Mouse (Mus musculus) heart, embryonic 13.5 days (tissue): ENCODE results near the gene Ranbp10. TPM values are rescaled to one million over a fixed set of nuclear protein-coding genes. Genes with fewer than 3 reads are reported as not detected.

Experiments
- ATAC-seq: fragments of 200-750 bp; cut with Nextera tagmentation; 2 replicates; pipeline ENCODE4 v1.8.0; 2017; ENCODE audit warnings: moderate TSS enrichment; ENCODE audit not compliant: insufficient number of reproducible peaks, low FRiP score, low TSS enrichment; ENCODE audit errors: extremely low read depth
- H3K27ac ChIP-seq: fragments of 300-500 bp; sonication (generic); replicated peaks from 2 replicates; pipeline ENCODE4 v1.5.1; 2015; ENCODE audit warnings: moderate library complexity, mild to moderate bottlenecking, inconsistent platforms
- H3K27me3 ChIP-seq: fragments of 300-500 bp; sonication (generic); replicated peaks from 2 replicates; pipeline ENCODE4 v1.6.1; 2015; ENCODE audit warnings: mild to moderate bottlenecking, inconsistent platforms
- H3K36me3 ChIP-seq: fragments of 300-500 bp; sonication (generic); 2 replicates; pipeline ENCODE4 v1.6.1; 2015; ENCODE audit warnings: mild to moderate bottlenecking, inconsistent platforms
- H3K4me1 ChIP-seq: fragments of 300-500 bp; sonication (generic); 2 replicates; pipeline ENCODE4 v1.6.1; 2015; ENCODE audit warnings: inconsistent platforms
- H3K4me2 ChIP-seq: fragments of 300-500 bp; sonication (generic); 2 replicates; pipeline ENCODE4 v1.6.1; 2015; ENCODE audit warnings: inconsistent platforms, mild to moderate bottlenecking, moderate library complexity
- H3K4me3 ChIP-seq: fragments of 300-500 bp; sonication (generic); 2 replicates; pipeline ENCODE4 v1.5.1; 2015; ENCODE audit warnings: moderate library complexity, mild to moderate bottlenecking, inconsistent platforms
- H3K9ac ChIP-seq: fragments of 300-500 bp; sonication (generic); 2 replicates; pipeline ENCODE4 v1.6.1; 2015; ENCODE audit warnings: inconsistent platforms, mild to moderate bottlenecking, moderate library complexity
- H3K9me3 ChIP-seq: fragments of 300-500 bp; sonication (generic); 2 replicates; pipeline ENCODE4 v1.6.1; 2016; ENCODE audit warnings: inconsistent platforms
- WGBS: fragments of 180-500 bp; shearing (Covaris S2); methylation state at CpG from one replicate; pipeline ENCODE4 v1.1.7; 2015; ENCODE audit warnings: mixed read lengths; 5-methylcytosine and 5-hydroxymethylcytosine counted together
- polyA plus RNA-seq: library from polyadenylated mRNA; unstranded; fragments of >200 nt; fragmentation: Nextera tagmentation; extraction: Ambion mirVana; gene quantifications from 2 replicates; pipeline ENCODE4 v1.2.1, GENCODE M21; 2015

The Ranbp10 gene
- polyA plus RNA-seq, 1 experiment from 2014 or later, result 9.8 TPM

GRCm38 (mm10) chr8:105854715-105855216, 27.6 kb upstream of the Ranbp10 start, which contains the start of gene Thap11:
Gene Thap11, plus strand, starts transcription at chr8:105855132.
- Histone ChIP-seq H3K27ac (peak within 1 kb of the TSS; percentile 88), H3K9ac (peak within 1 kb of the TSS; percentile 95), H3K9me3 (no peaks in the 10 kb centered on the region), H3K36me3 (peaks cover 18% of the 10 kb centered on the region), H3K27me3 (no peaks in the 10 kb centered on the region), H3K4me1 (peaks cover 56% of the 10 kb centered on the region), H3K4me2 (peak within 1 kb of the TSS; percentile 91), H3K4me3 (peak within 1 kb of the TSS; percentile 88)
- under 1% methylated on average over 43 of the region's 43 CpGs for WGBS
- ATAC-seq, result peak; percentile 86

GRCm38 (mm10) chr8:105854303-105854702, 27.2 kb upstream of the Ranbp10 start:
- peak overlapping the region; percentile 95 for H3K9ac ChIP-seq
- no peak for ATAC-seq
- H3K9me3 ChIP-seq, result no peaks in the 10 kb centered on the region
- peaks cover 52% of the 10 kb centered on the region for H3K4me1 ChIP-seq
- 26% methylated on average over 8 of the region's 8 CpGs for WGBS
- H3K4me2 ChIP-seq, result peak overlapping the region; percentile 91
- H3K36me3 ChIP-seq, result peaks cover 20% of the 10 kb centered on the region
- H3K4me3 ChIP-seq, result peak overlapping the region; percentile 88
- no peaks in the 10 kb centered on the region for H3K27me3 ChIP-seq
- H3K27ac ChIP-seq, result peak overlapping the region; percentile 88; the same call in 1 of the 2 replicates

GRCm38 (mm10) chr8:105853178-105853577, 26.0 kb upstream of the Ranbp10 start, which contains the start of gene Cenpt:
Gene Cenpt, minus strand, starts transcription at chr8:105853278.
- 83% methylated on average over 3 of the region's 3 CpGs for WGBS
- Histone ChIP-seq H3K4me3 (peak within 1 kb of the TSS; percentile 80), H3K27me3 (no peaks in the 10 kb centered on the region), H3K36me3 (peaks cover 21% of the 10 kb centered on the region), H3K9me3 (no peaks in the 10 kb centered on the region), H3K4me2 (peak within 1 kb of the TSS; percentile 83), H3K4me1 (peaks cover 41% of the 10 kb centered on the region), H3K9ac (no peak within 1 kb of the TSS), H3K27ac (0 out of 2 replicates have a peak within 1 kb of the TSS, but pooled peaks have one; percentile 10)
- no peak for ATAC-seq

- peak overlapping the region; percentile 83 for H3K4me2 ChIP-seq
- H3K4me3 ChIP-seq, result peak overlapping the region; percentile 80
- WGBS, result 74% methylated on average over 12 of the region's 12 CpGs
- H3K9ac ChIP-seq, result no peak overlapping the region
- 0 out of 2 replicates have a peak overlapping the region, but pooled peaks have one; percentile 10 for H3K27ac ChIP-seq
- peaks cover 26% of the 10 kb centered on the region for H3K36me3 ChIP-seq
- no peak for ATAC-seq
- no peaks in the 10 kb centered on the region for H3K9me3 ChIP-seq
- no peaks in the 10 kb centered on the region for H3K27me3 ChIP-seq
- H3K4me1 ChIP-seq, result peaks cover 32% of the 10 kb centered on the region
Observed at GRCm38 (mm10) chr8:105852146-105852729, 25.1 kb upstream of the Ranbp10 start.

GRCm38 (mm10) chr8:105851651-105852143, 24.5 kb upstream of the Ranbp10 start:
- peaks cover 26% of the 10 kb centered on the region for H3K4me1 ChIP-seq
- H3K9ac ChIP-seq, result peak overlapping the region; percentile 91
- WGBS, result under 1% methylated on average over 34 of the region's 34 CpGs
- no peaks in the 10 kb centered on the region for H3K9me3 ChIP-seq
- ATAC-seq, result peak; percentile 60; the same call in 1 of the 2 replicates
- H3K27me3 ChIP-seq, result no peaks in the 10 kb centered on the region
- H3K27ac ChIP-seq, result peak overlapping the region; percentile 74
- H3K36me3 ChIP-seq, result peaks cover 29% of the 10 kb centered on the region
- H3K4me3 ChIP-seq, result peak overlapping the region; percentile 80
- H3K4me2 ChIP-seq, result peak overlapping the region; percentile 83

GRCm38 (mm10) chr8:105850611-105851010, 23.5 kb upstream of the Ranbp10 start:
- ATAC-seq, result no peak
- Histone ChIP-seq H3K4me3 (peak overlapping the region; percentile 36), H3K4me2 (peak overlapping the region; percentile 83), H3K36me3 (peaks cover 39% of the 10 kb centered on the region), H3K9me3 (no peaks in the 10 kb centered on the region), H3K4me1 (peaks cover 21% of the 10 kb centered on the region), H3K9ac (peak overlapping the region; percentile 57), H3K27me3 (no peaks in the 10 kb centered on the region), H3K27ac (no peak overlapping the region)
- WGBS, result 73% methylated on average over 7 of the region's 7 CpGs

GRCm38 (mm10) chr8:105850014-105850413, 22.9 kb upstream of the Ranbp10 start:
- no peak overlapping the region for H3K9ac ChIP-seq
- peaks cover 21% of the 10 kb centered on the region for H3K4me1 ChIP-seq
- no peak overlapping the region for H3K27ac ChIP-seq
- WGBS, result 73% methylated on average over 4 of the region's 4 CpGs
- H3K4me2 ChIP-seq, result peak overlapping the region; percentile 83
- no peaks in the 10 kb centered on the region for H3K9me3 ChIP-seq
- H3K4me3 ChIP-seq, result peak overlapping the region; percentile 36; the same call in 1 of the 2 replicates
- H3K36me3 ChIP-seq, result peaks cover 45% of the 10 kb centered on the region
- no peaks in the 10 kb centered on the region for H3K27me3 ChIP-seq
- no peak for ATAC-seq

GRCm38 (mm10) chr8:105846678-105847077, 19.5 kb upstream of the Ranbp10 start:
- ATAC-seq, result 0 out of 2 replicates have a peak, but pooled peaks have one; percentile 40
- H3K4me1 ChIP-seq, result peaks cover 15% of the 10 kb centered on the region
- H3K27ac ChIP-seq, result peak overlapping the region; percentile 65
- H3K27me3 ChIP-seq, result no peaks in the 10 kb centered on the region
- peak overlapping the region; percentile 33; the same call in 1 of the 2 replicates for H3K9ac ChIP-seq
- peak overlapping the region; percentile 30; the same call in 1 of the 2 replicates for H3K4me2 ChIP-seq
- WGBS, result 67% methylated on average over 11 of the region's 11 CpGs
- H3K4me3 ChIP-seq, result no peak overlapping the region
- peaks cover 74% of the 10 kb centered on the region for H3K36me3 ChIP-seq
- no peaks in the 10 kb centered on the region for H3K9me3 ChIP-seq

GRCm38 (mm10) chr8:105839209-105839608, 12.1 kb upstream of the Ranbp10 start:
- Histone ChIP-seq H3K4me1 (no peaks in the 10 kb centered on the region), H3K4me3 (no peak overlapping the region), H3K27me3 (0 out of 2 replicates have a peak, but pooled peaks cover 7% of the 10 kb centered on the region), H3K9me3 (no peaks in the 10 kb centered on the region), H3K27ac (no peak overlapping the region), H3K36me3 (peaks cover 26% of the 10 kb centered on the region), H3K4me2 (no peak overlapping the region), H3K9ac (no peak overlapping the region)
- WGBS, result 87% methylated on average over 5 of the region's 5 CpGs
- no peak for ATAC-seq

GRCm38 (mm10) chr8:105836991-105837390, 9.8 kb upstream of the Ranbp10 start:
- no peak overlapping the region for H3K4me2 ChIP-seq
- WGBS, result 81% methylated on average over 6 of the region's 6 CpGs
- H3K9me3 ChIP-seq, result no peaks in the 10 kb centered on the region
- H3K4me3 ChIP-seq, result no peak overlapping the region
- H3K4me1 ChIP-seq, result no peaks in the 10 kb centered on the region
- no peak overlapping the region for H3K9ac ChIP-seq
- H3K27ac ChIP-seq, result no peak overlapping the region
- 0 out of 2 replicates have a peak, but pooled peaks cover 7% of the 10 kb centered on the region for H3K27me3 ChIP-seq
- ATAC-seq, result no peak
- peaks cover 8% of the 10 kb centered on the region; the same call in 1 of the 2 replicates for H3K36me3 ChIP-seq

- peaks cover 7% of the 10 kb centered on the region; the same call in 1 of the 2 replicates for H3K27me3 ChIP-seq
- 30% methylated on average over 11 of the region's 11 CpGs for WGBS
- H3K4me1 ChIP-seq, result no peaks in the 10 kb centered on the region
- no peak overlapping the region for H3K9ac ChIP-seq
- H3K36me3 ChIP-seq, result no peaks in the 10 kb centered on the region
- ATAC-seq, result no peak
- no peaks in the 10 kb centered on the region for H3K9me3 ChIP-seq
- H3K27ac ChIP-seq, result no peak overlapping the region
- no peak overlapping the region for H3K4me3 ChIP-seq
- H3K4me2 ChIP-seq, result no peak overlapping the region
Observed at GRCm38 (mm10) chr8:105835318-105835717, 8.2 kb upstream of the Ranbp10 start.
